Mouse (Mus musculus) olfactory bulb, adult 2 months (tissue): ENCODE measurements around the gene Itga6. TPM values are rescaled to one million over a fixed set of nuclear protein-coding genes. Genes with fewer than 3 reads are reported as not detected.

Source experiments
- H3K27ac ChIP-seq: fragments of 200-500 bp; 2 replicates; pipeline ENCODE4 v1.5.1; 2012; ENCODE audit warnings: low read depth, low read length; ENCODE audit not compliant: insufficient read depth
- H3K4me1 ChIP-seq: fragments of 200-500 bp; 2 replicates; pipeline ENCODE4 v1.6.1; 2012; ENCODE audit warnings: low read length; ENCODE audit not compliant: control insufficient read depth, insufficient read depth
- H3K4me3 ChIP-seq: fragments of 200-500 bp; 2 replicates; pipeline ENCODE4 v1.5.1; 2012; ENCODE audit warnings: mild to moderate bottlenecking, low read depth, low read length, moderate library complexity; ENCODE audit not compliant: insufficient read depth
- CTCF ChIP-seq: fragments of 200-500 bp; IDR thresholded peaks from 2 replicates; pipeline ENCODE4 v1.5.1; 2012; ENCODE audit warnings: low read depth, mild to moderate bottlenecking, low read length, moderate library complexity; ENCODE audit not compliant: insufficient read depth
- POLR2A ChIP-seq: fragments of 200-500 bp; IDR thresholded peaks from 2 replicates; pipeline ENCODE4 v1.6.1; 2012; ENCODE audit warnings: mild to moderate bottlenecking, low read depth, low read length, moderate library complexity; ENCODE audit not compliant: insufficient read depth
- WGBS: fragments of 180-500 bp; shearing (Covaris S2); methylation state at CpG from one replicate; pipeline ENCODE4 v1.1.7; 2018; 5-methylcytosine and 5-hydroxymethylcytosine counted together
- polyA plus RNA-seq: library from polyadenylated mRNA; stranded (reverse); fragments of >200 nt; gene quantifications from 2 replicates; pipeline ENCODE4 v1.2.4, GENCODE M21; 2012; ENCODE audit warnings: low replicate concordance; ENCODE audit not compliant: missing spikeins, insufficient read depth, insufficient read length

Itga6 gene
- polyA plus RNA-seq, 1 experiment, result not detected

DNA sequence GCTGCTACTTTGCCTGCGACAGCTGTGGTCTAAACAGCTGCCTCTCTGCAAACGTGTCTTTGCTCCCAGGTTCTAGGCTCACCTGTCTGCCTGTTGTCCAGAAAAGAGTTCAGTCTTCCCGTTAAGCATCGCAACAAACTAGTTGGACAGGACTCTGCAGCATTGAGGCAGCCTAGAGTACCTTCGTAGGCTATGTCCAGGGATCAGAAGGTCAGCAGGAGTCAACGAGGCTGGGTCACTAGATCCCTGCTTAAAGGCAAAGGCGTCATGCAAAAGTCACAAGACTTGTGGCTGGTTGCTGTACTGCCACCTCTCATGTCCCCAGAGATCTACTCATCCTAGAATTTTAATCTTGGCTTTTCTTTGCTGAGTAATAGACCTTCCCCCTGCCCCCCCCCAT, 2.0 kb upstream of the Itga6 start:
- H3K4me1 ChIP-seq, result peaks cover 2% of the 10 kb centered on the region; the same call in 1 of the 2 replicates
- H3K27ac ChIP-seq, result no peak overlapping the region
- TF ChIP-seq POLR2A, result no peak
- TF ChIP-seq CTCF, result no peak
- H3K4me3 ChIP-seq, result no peak overlapping the region
- WGBS, result 81% methylated on average over 7 of the region's 7 CpGs

- Histone ChIP-seq H3K4me3 (no peak overlapping the region), H3K27ac (no peak overlapping the region), H3K4me1 (peaks cover 2% of the 10 kb centered on the region; the same call in 1 of the 2 replicates)
- TF ChIP-seq CTCF (no peak), POLR2A (no peak)
- whole genome bisulfite sequencing, result 66% methylated on average over 9 of the region's 9 CpGs
Observed at GRCm38 (mm10) chr2:71744320-71744719, 1.1 kb upstream of the Itga6 start.

DNA sequence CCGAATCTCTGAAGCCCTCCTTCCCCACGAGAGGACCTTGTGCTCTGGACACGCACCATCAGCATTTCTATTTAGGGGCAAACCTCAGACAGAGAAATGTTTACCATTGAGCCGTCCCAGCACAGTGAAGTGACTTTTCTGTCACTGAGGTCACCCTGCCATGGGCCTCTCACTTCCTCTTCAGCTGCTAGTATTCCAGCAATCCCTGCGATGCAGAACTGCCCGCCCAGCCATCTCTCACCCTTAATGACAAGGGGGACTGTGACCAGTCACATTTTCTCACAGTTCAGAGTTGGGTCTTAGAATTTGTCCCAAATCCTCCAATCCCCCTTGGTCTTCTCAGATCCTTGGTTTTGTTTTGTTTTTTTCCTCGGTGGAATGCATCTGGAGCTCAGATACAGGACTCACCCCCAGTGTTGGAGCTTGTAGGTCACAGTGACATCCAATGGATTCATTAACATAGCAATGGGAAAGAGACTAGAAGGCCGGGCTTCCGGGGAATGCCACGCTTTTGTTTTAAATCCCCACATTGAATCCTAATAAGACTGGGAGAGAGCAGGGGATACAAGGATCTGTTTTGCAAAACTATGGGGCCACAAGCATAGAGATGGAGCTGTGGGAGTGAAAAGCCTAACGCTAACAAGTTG, 432 bp upstream of the Itga6 start:
- WGBS, result 64% methylated on average over 11 of the region's 11 CpGs
- TF ChIP-seq POLR2A (no peak), CTCF (no peak)
- H3K4me1 ChIP-seq, result peaks cover 2% of the 10 kb centered on the region; the same call in 1 of the 2 replicates
- H3K27ac ChIP-seq, result no peak overlapping the region; the same call in 1 of the 2 replicates
- H3K4me3 ChIP-seq, result no peak overlapping the region

DNA sequence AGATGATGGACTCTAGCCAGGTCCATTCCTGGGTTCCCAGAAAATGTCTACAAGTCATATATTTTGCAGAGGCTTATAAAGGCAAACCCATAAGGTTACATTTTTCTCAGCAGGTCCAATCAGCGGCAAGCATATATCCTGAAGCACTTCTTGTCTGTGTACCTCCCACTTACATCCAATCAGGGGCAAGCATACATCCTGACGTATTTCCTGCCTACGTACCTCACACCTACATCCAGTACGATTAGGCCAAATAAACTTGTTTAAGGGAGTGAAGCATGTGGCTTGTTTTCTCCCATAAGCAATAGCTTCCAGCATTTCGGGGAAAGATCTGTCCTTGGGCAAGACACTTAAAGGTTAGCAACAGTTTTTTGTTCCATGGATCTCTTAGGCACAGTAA, 3.0 kb downstream of the Itga6 start:
- TF ChIP-seq CTCF (no peak), POLR2A (no peak)
- peaks cover 2% of the 10 kb centered on the region; the same call in 1 of the 2 replicates for H3K4me1 ChIP-seq
- 95% methylated on average over 5 of the region's 5 CpGs for WGBS
- H3K27ac ChIP-seq, result no peak overlapping the region
- no peak overlapping the region for H3K4me3 ChIP-seq

- Histone ChIP-seq H3K4me1 (peaks cover 2% of the 10 kb centered on the region; the same call in 1 of the 2 replicates), H3K27ac (no peak overlapping the region), H3K4me3 (no peak overlapping the region)
- TF ChIP-seq POLR2A (no peak), CTCF (no peak)
- 67% methylated on average over 13 of the region's 13 CpGs for WGBS
Observed at GRCm38 (mm10) chr2:71749367-71750086, 4.1 kb downstream of the Itga6 start.

DNA sequence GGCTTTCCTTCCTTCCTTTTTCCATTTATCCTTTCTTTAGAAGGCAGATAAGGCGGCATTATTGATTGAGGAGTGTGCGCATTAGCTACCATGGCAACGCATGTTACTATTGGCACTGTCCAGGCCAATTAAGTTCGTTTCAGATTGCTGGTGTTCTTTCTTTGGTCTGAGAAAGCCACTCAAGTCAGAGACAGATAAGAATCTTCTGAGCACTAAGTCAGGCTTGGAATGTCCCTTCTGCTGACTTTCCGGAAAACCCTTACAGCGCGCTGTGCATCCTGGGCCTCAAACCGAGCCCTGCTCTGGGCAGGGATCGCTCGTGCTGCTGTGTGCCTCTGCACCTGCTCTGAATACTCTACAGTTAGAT, 4.7 kb downstream of the Itga6 start:
- 79% methylated on average over 10 of the region's 10 CpGs for WGBS
- Histone ChIP-seq H3K4me3 (no peak overlapping the region), H3K27ac (no peak overlapping the region), H3K4me1 (peaks cover 2% of the 10 kb centered on the region; the same call in 1 of the 2 replicates)
- TF ChIP-seq CTCF (no peak), POLR2A (no peak)

DNA sequence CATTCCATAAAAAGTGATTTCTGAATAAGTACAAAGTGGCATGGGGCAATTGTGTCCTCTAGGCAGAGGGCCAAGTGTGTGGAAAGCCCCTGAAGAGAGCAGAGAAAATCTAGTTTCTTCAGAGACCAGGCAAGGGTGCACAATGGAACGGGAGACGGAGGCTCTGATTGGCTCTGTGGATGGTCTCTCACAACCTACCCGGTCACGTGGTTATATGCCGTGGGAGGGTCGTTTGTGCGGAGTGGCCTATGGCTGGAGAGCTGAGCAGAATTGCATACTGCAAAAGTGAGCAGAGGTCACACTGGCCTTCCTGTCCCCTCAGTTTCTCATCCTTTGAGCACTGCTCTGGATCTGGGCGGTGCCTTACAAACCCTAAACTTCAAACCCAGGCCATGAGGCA, 5.9 kb downstream of the Itga6 start:
- no peak for TF ChIP-seq CTCF
- H3K4me3 ChIP-seq, result no peak overlapping the region
- 74% methylated on average over 8 of the region's 8 CpGs for WGBS
- no peak overlapping the region for H3K27ac ChIP-seq
- peaks cover 2% of the 10 kb centered on the region; the same call in 1 of the 2 replicates for H3K4me1 ChIP-seq

DNA sequence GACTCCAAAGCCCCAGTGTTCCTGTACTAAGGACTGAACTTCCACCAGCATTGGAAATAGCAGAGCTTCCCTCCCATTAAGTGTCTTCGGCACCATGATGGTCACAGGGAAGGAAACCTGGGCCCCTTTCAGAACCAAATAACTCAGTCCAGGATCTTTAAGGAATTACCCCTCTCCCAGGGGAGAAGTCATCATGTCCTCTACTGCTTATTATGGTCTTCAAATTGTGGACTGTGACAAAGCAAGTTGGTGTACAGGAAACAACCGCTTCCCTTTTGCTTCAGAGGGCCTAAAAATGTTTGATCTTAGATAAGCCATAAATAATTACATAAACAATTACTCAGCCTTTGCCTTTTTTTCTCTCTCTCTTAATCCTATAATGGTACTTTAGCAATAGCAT, 6.4 kb downstream of the Itga6 start:
- no peaks in the 10 kb centered on the region for H3K4me1 ChIP-seq
- H3K4me3 ChIP-seq, result no peak overlapping the region
- no peak overlapping the region for H3K27ac ChIP-seq
- WGBS, result 77% methylated on average over 2 of the region's 2 CpGs
- TF ChIP-seq POLR2A (no peak), CTCF (no peak)

DNA sequence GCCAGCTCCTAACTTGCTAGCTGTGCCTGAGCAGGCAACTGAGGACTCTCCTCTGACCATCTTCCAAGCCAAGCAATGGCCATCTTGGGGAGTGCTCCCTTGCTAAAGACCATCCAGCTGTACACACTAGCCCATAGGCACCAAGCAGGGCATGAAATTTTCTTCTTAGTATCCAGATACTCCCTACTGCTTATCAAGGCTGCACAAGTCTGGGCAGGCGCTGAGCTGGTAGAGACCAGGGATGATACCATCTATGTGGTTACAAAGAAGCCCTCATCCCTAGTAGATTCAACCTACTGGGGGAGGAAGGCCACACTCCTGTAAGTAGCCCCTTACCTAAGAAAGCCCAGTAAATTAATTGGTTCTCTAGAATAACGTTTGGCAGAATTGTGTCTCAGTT, 7.0 kb downstream of the Itga6 start:
- H3K4me3 ChIP-seq, result no peak overlapping the region
- TF ChIP-seq CTCF (no peak), POLR2A (no peak)
- peaks cover 4% of the 10 kb centered on the region; the same call in 1 of the 2 replicates for H3K4me1 ChIP-seq
- WGBS, result 84% methylated on average over 2 of the region's 2 CpGs
- H3K27ac ChIP-seq, result no peak overlapping the region

- TF ChIP-seq POLR2A (no peak), CTCF (no peak)
- Histone ChIP-seq H3K4me3 (no peak overlapping the region), H3K4me1 (peaks cover 4% of the 10 kb centered on the region; the same call in 1 of the 2 replicates), H3K27ac (no peak overlapping the region)
- 83% methylated on average over 4 of the region's 4 CpGs for WGBS
Observed at GRCm38 (mm10) chr2:71753161-71753560, 7.7 kb downstream of the Itga6 start.
